In the genomic region with DNA sequence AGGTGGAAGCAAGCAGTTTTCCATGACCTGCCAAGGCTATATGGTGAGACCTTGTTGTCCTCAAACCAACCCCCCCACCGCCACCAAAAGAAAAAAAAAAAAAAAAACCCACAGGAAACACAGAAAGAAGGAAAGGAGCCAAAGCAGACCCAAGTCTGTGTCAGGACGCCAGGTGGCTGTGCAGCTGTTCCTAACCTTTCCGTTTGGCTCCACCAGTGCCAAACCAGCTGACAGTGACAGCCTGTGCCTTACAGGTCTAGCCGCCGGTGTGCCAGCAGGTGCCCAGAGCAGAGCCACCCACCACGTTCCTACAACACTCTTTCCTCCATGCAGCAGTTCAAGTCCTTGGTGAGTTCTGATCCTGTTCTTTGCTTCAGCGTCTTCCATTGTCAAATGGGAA, we compare ENCODE assay signal across 22 mouse cellular contexts. TPM values are rescaled to one million over a fixed set of nuclear protein-coding genes. Genes with fewer than 3 reads are reported as not detected.
DNase-seq lines count a peak whose midpoint lies in the region; ATAC-seq lines count a peak whose summit lies in the region.
"Had no signal": no experiment of that assay in that cellular context is flagged by ENCODE, and none has a peak within 500 bp of the region (broad histone marks: within the 10 kb centered on the region; RNA-seq: fewer than 3 reads in every experiment).

No protein-coding gene starts in this region.

- ATAC-seq in megakaryocyte progenitor cell, adult 5-6 weeks (replicated peaks; ENCODE audit: poor library complexity), result no peak
- ATAC-seq: forebrain, embryonic 13.5 days; forebrain, embryonic 16.5 days; Patski had no signal

- peak; percentile 23 for DNase-seq in induced T-regulatory cell, adult 2 months (ENCODE audit: low read depth)
- peak; percentile 61 to 75 for DNase-seq in thymus, adult 18-20 months
- DNase-seq in thymus, postnatal 14 days, result peak; percentile 63
- peak; percentile 47 for DNase-seq in thymus, postnatal 4 days
- DNase-seq in gastrocnemius, adult 18-20 months (ENCODE audit: low spot score), result no peak
- no peak for DNase-seq in kidney, adult 18-20 months
- DNase-seq: adrenal gland, postnatal 10 days; adrenal gland, postnatal 36 days; B cell, adult 2 months; cerebellum, adult 18-20 months; cerebellum, adult 9-10 months; cerebellum, postnatal 14 days; gastrocnemius, adult 2 months; gastrocnemius, postnatal 14 days; heart, adult 11 months had no signal

RNA-seq across cellular contexts. Expression of gene Mtg2, which starts 2.5 kb away (rescaled TPM):
- 6.4 and 9.3 TPM in 2 replicates for total RNA-seq in megakaryocyte progenitor cell, adult 5-6 weeks (2015)
- 12.2 and 14.0 TPM in 2 replicates for total RNA-seq in megakaryocyte progenitor cell, adult 5-6 weeks (2017)
- total RNA-seq in gastrocnemius, adult 18-20 months (2021), result 10 to 100 TPM; 15.0 to 15.3 TPM

RNA-seq across cellular contexts. Expression of gene Ss18l1, which starts 30.6 kb away (rescaled TPM):
- total RNA-seq in megakaryocyte progenitor cell, adult 5-6 weeks (2015), result 1.1 and 2.1 TPM in 2 replicates
- total RNA-seq in megakaryocyte progenitor cell, adult 5-6 weeks (2017), result 2.5 and 2.6 TPM in 2 replicates
- 1 to 10 TPM; 1.8 to 2.0 TPM for total RNA-seq in gastrocnemius, adult 18-20 months (2021)

RNA-seq across cellular contexts. Expression of gene Psma7, which starts 30.7 kb away (rescaled TPM):
- total RNA-seq in megakaryocyte progenitor cell, adult 5-6 weeks (2015), result 355 and 392 TPM in 2 replicates
- total RNA-seq in megakaryocyte progenitor cell, adult 5-6 weeks (2017), result 426 and 445 TPM in 2 replicates
- 100 to 1,000 TPM; 147 to 149 TPM for total RNA-seq in gastrocnemius, adult 18-20 months (2021)

RNA-seq across cellular contexts. Expression of gene Hrh3, which starts 31.4 kb away (rescaled TPM):
- not detected in 2 replicates for total RNA-seq in megakaryocyte progenitor cell, adult 5-6 weeks (2015)
- total RNA-seq in megakaryocyte progenitor cell, adult 5-6 weeks (2017), result not detected in 2 replicates
- total RNA-seq in gastrocnemius, adult 18-20 months (2021), result not detected
- total RNA-seq: CH12.LX; gastrocnemius, adult 2 months; heart, postnatal 25 days; hematopoietic stem cell, adult 5-6 weeks had no signal

RNA-seq across cellular contexts. Expression of gene Osbpl2, which starts 46.2 kb away (rescaled TPM):
- 20.0 and 22.2 TPM in 2 replicates for total RNA-seq in megakaryocyte progenitor cell, adult 5-6 weeks (2015)
- total RNA-seq in megakaryocyte progenitor cell, adult 5-6 weeks (2017), result 35.8 and 40.8 TPM in 2 replicates
- total RNA-seq in gastrocnemius, adult 18-20 months (2021), result 10 to 100 TPM; 16.9 to 18.8 TPM

Comparison
In these comparisons a context has a peak if more than half of its experiments do, and no peak if none do; other contexts are left out.
1. DNase-seq: peak in induced T-regulatory cell, adult 2 months (single experiment), thymus, adult 18-20 months (2 of 2), thymus, postnatal 14 days (single experiment) and thymus, postnatal 4 days (single experiment); none in gastrocnemius, adult 18-20 months (single experiment) and kidney, adult 18-20 months (single experiment).